Mouse (Mus musculus) neural tube, embryonic 13.5 days (tissue): ENCODE measurements around the gene Rasgrp3. TPM values are rescaled to one million over a fixed set of nuclear protein-coding genes. Genes with fewer than 3 reads are reported as not detected.

Experiments
- ATAC-seq: fragments of 200-750 bp; cut with Nextera tagmentation; 2 replicates; pipeline ENCODE4 v1.8.0; 2017; ENCODE audit warnings: low read depth, mild to moderate bottlenecking, moderate TSS enrichment, moderate library complexity
- H3K27ac ChIP-seq: fragments of 300-500 bp; sonication (generic); replicated peaks from 2 replicates; pipeline ENCODE4 v1.5.1; 2015; ENCODE audit warnings: moderate library complexity, mild to moderate bottlenecking, inconsistent platforms
- H3K27me3 ChIP-seq: fragments of 300-500 bp; sonication (generic); 2 replicates; pipeline ENCODE4 v1.6.1; 2015; ENCODE audit warnings: mild to moderate bottlenecking, inconsistent platforms
- H3K36me3 ChIP-seq: fragments of 300-500 bp; sonication (generic); 2 replicates; pipeline ENCODE4 v1.6.1; 2015; ENCODE audit warnings: mild to moderate bottlenecking, inconsistent platforms
- H3K4me1 ChIP-seq: fragments of 300-500 bp; sonication (generic); replicated peaks from 2 replicates; pipeline ENCODE4 v1.6.1; 2015; ENCODE audit warnings: inconsistent platforms
- H3K4me2 ChIP-seq: fragments of 300-500 bp; sonication (generic); 2 replicates; pipeline ENCODE4 v1.6.1; 2015; ENCODE audit warnings: inconsistent platforms, mild to moderate bottlenecking, moderate library complexity
- H3K4me3 ChIP-seq: fragments of 300-500 bp; sonication (generic); 2 replicates; pipeline ENCODE4 v1.5.1; 2015; ENCODE audit warnings: mild to moderate bottlenecking, inconsistent platforms
- H3K9ac ChIP-seq: fragments of 300-500 bp; sonication (generic); 2 replicates; pipeline ENCODE4 v1.6.1; 2015; ENCODE audit warnings: moderate library complexity, mild to moderate bottlenecking, inconsistent platforms
- H3K9me3 ChIP-seq: fragments of 300-500 bp; sonication (generic); 2 replicates; pipeline ENCODE4 v1.6.1; 2016; ENCODE audit warnings: inconsistent platforms
- WGBS: fragments of 180-500 bp; shearing (Covaris S2); methylation state at CpG from one replicate; pipeline ENCODE4 v1.1.7; 2015; 5-methylcytosine and 5-hydroxymethylcytosine counted together
- polyA plus RNA-seq: library from polyadenylated mRNA; unstranded; fragments of >200 nt; fragmentation: Nextera tagmentation; extraction: Ambion mirVana; gene quantifications from 2 replicates; pipeline ENCODE4 v1.2.1, GENCODE M21; 2015

Rasgrp3 gene
- polyA plus RNA-seq, 1 experiment from 2014 or later = 6.0 TPM

- H3K36me3 ChIP-seq = no peaks in the 10 kb centered on the region
- H3K9ac ChIP-seq = no peak overlapping the region
- H3K4me1 ChIP-seq = peaks cover 10% of the 10 kb centered on the region
- no peaks in the 10 kb centered on the region for H3K9me3 ChIP-seq
- ATAC-seq = no peak
- no peak overlapping the region for H3K4me2 ChIP-seq
- 82% methylated on average over 4 of the region's 4 CpGs for whole genome bisulfite sequencing
- H3K4me3 ChIP-seq = no peak overlapping the region
- no peaks in the 10 kb centered on the region for H3K27me3 ChIP-seq
- H3K27ac ChIP-seq = no peak overlapping the region
Observed at GRCm38 (mm10) chr17:75476736-75477416, 41.2 kb downstream of the Rasgrp3 start.

GRCm38 (mm10) chr17:75477655-75478054 is 42.0 kb downstream of the Rasgrp3 start:
- no peaks in the 10 kb centered on the region for H3K27me3 ChIP-seq
- WGBS = 48% methylated on average over 3 of the region's 3 CpGs

GRCm38 (mm10) chr17:75478836-75479235 is 43.1 kb downstream of the Rasgrp3 start:
- no peak overlapping the region for H3K27ac ChIP-seq
- WGBS = 80% methylated on average over 1 of the region's 1 CpGs

More at GRCm38 (mm10) chr17:75477655-75478054, 42.0 kb downstream of the Rasgrp3 start:
- no peaks in the 10 kb centered on the region for H3K9me3 ChIP-seq
- H3K4me3 ChIP-seq = no peak overlapping the region
- H3K36me3 ChIP-seq = no peaks in the 10 kb centered on the region
- H3K9ac ChIP-seq = no peak overlapping the region
- no peak for ATAC-seq
- H3K27ac ChIP-seq = no peak overlapping the region
- H3K4me1 ChIP-seq = peaks cover 3% of the 10 kb centered on the region
- H3K4me2 ChIP-seq = no peak overlapping the region

GRCm38 (mm10) chr17:75479663-75480062 is 44.0 kb downstream of the Rasgrp3 start:
- 91% methylated on average over 2 of the region's 2 CpGs for WGBS

More at GRCm38 (mm10) chr17:75478836-75479235, 43.1 kb downstream of the Rasgrp3 start:
- no peak for ATAC-seq
- Histone ChIP-seq H3K36me3 (no peaks in the 10 kb centered on the region), H3K27me3 (no peaks in the 10 kb centered on the region), H3K4me2 (no peak overlapping the region), H3K9me3 (no peaks in the 10 kb centered on the region), H3K4me3 (no peak overlapping the region), H3K4me1 (no peaks in the 10 kb centered on the region), H3K9ac (no peak overlapping the region)

GRCm38 (mm10) chr17:75480379-75480778 is 44.7 kb downstream of the Rasgrp3 start:
- no peak overlapping the region for H3K4me3 ChIP-seq

More at GRCm38 (mm10) chr17:75479663-75480062, 44.0 kb downstream of the Rasgrp3 start:
- no peak overlapping the region for H3K9ac ChIP-seq
- H3K4me2 ChIP-seq = no peak overlapping the region
- no peak overlapping the region for H3K27ac ChIP-seq
- no peak overlapping the region for H3K4me3 ChIP-seq
- H3K27me3 ChIP-seq = no peaks in the 10 kb centered on the region
- no peaks in the 10 kb centered on the region for H3K9me3 ChIP-seq
- no peaks in the 10 kb centered on the region for H3K4me1 ChIP-seq
- ATAC-seq = no peak
- H3K36me3 ChIP-seq = no peaks in the 10 kb centered on the region

GRCm38 (mm10) chr17:75486205-75486604 is 50.5 kb downstream of the Rasgrp3 start:
- WGBS = 58% methylated on average over 3 of the region's 3 CpGs
- no peaks in the 10 kb centered on the region for H3K4me1 ChIP-seq
- H3K4me2 ChIP-seq = no peak overlapping the region
- H3K36me3 ChIP-seq = no peaks in the 10 kb centered on the region
- no peak for ATAC-seq
- no peaks in the 10 kb centered on the region for H3K9me3 ChIP-seq
- H3K9ac ChIP-seq = no peak overlapping the region
- H3K4me3 ChIP-seq = no peak overlapping the region
- H3K27ac ChIP-seq = no peak overlapping the region
- no peaks in the 10 kb centered on the region for H3K27me3 ChIP-seq

More at GRCm38 (mm10) chr17:75480379-75480778, 44.7 kb downstream of the Rasgrp3 start:
- H3K36me3 ChIP-seq = no peaks in the 10 kb centered on the region
- WGBS = 88% methylated on average over 3 of the region's 3 CpGs
- no peak overlapping the region for H3K27ac ChIP-seq
- no peak overlapping the region for H3K9ac ChIP-seq
- H3K9me3 ChIP-seq = no peaks in the 10 kb centered on the region
- H3K4me2 ChIP-seq = no peak overlapping the region
- no peak for ATAC-seq
- H3K27me3 ChIP-seq = no peaks in the 10 kb centered on the region
- H3K4me1 ChIP-seq = no peaks in the 10 kb centered on the region

- Histone ChIP-seq H3K27ac (no peak overlapping the region), H3K36me3 (no peaks in the 10 kb centered on the region), H3K27me3 (no peaks in the 10 kb centered on the region), H3K9me3 (no peaks in the 10 kb centered on the region), H3K9ac (no peak overlapping the region), H3K4me1 (no peaks in the 10 kb centered on the region), H3K4me3 (no peak overlapping the region), H3K4me2 (no peak overlapping the region)
- no peak for ATAC-seq
- whole genome bisulfite sequencing = 90% methylated on average over 4 of the region's 4 CpGs
Observed at GRCm38 (mm10) chr17:75495213-75495612, 59.5 kb downstream of the Rasgrp3 start.

- 68% methylated on average over 6 of the region's 6 CpGs for WGBS
- H3K9ac ChIP-seq = no peak overlapping the region
- H3K9me3 ChIP-seq = no peaks in the 10 kb centered on the region
- H3K4me1 ChIP-seq = no peaks in the 10 kb centered on the region
- ATAC-seq = no peak
- H3K36me3 ChIP-seq = no peaks in the 10 kb centered on the region
- no peaks in the 10 kb centered on the region for H3K27me3 ChIP-seq
- H3K4me2 ChIP-seq = no peak overlapping the region
- no peak overlapping the region for H3K4me3 ChIP-seq
- H3K27ac ChIP-seq = no peak overlapping the region
Observed at GRCm38 (mm10) chr17:75498241-75498651, 62.5 kb downstream of the Rasgrp3 start.

- Histone ChIP-seq H3K4me1 (no peaks in the 10 kb centered on the region), H3K4me2 (no peak overlapping the region), H3K27me3 (no peaks in the 10 kb centered on the region), H3K27ac (no peak overlapping the region), H3K36me3 (no peaks in the 10 kb centered on the region), H3K9ac (no peak overlapping the region), H3K4me3 (no peak overlapping the region), H3K9me3 (no peaks in the 10 kb centered on the region)
- WGBS = 83% methylated on average over 3 of the region's 3 CpGs
- ATAC-seq = no peak
Observed at GRCm38 (mm10) chr17:75503031-75503430, 67.3 kb downstream of the Rasgrp3 start.

GRCm38 (mm10) chr17:75505053-75505452 is 69.4 kb downstream of the Rasgrp3 start:
- no peak overlapping the region for H3K27ac ChIP-seq
- no peaks in the 10 kb centered on the region for H3K9me3 ChIP-seq
- no peaks in the 10 kb centered on the region for H3K4me1 ChIP-seq
- H3K9ac ChIP-seq = no peak overlapping the region
- H3K27me3 ChIP-seq = no peaks in the 10 kb centered on the region
- no peaks in the 10 kb centered on the region for H3K36me3 ChIP-seq
- H3K4me2 ChIP-seq = no peak overlapping the region
- ATAC-seq = no peak
- WGBS = 92% methylated on average over 5 of the region's 5 CpGs
- no peak overlapping the region for H3K4me3 ChIP-seq

- no peak for ATAC-seq
- no peak overlapping the region for H3K4me2 ChIP-seq
- H3K27ac ChIP-seq = no peak overlapping the region
- no peaks in the 10 kb centered on the region for H3K27me3 ChIP-seq
- 92% methylated on average over 10 of the region's 10 CpGs for WGBS
- H3K9me3 ChIP-seq = no peaks in the 10 kb centered on the region
- H3K9ac ChIP-seq = no peak overlapping the region
- H3K4me1 ChIP-seq = no peaks in the 10 kb centered on the region
- H3K4me3 ChIP-seq = no peak overlapping the region
- H3K36me3 ChIP-seq = no peaks in the 10 kb centered on the region
Observed at GRCm38 (mm10) chr17:75506097-75506675, 70.5 kb downstream of the Rasgrp3 start.

GRCm38 (mm10) chr17:75506708-75507641 is 71.3 kb downstream of the Rasgrp3 start:
- no peaks in the 10 kb centered on the region for H3K27me3 ChIP-seq
- no peak overlapping the region for H3K27ac ChIP-seq
- H3K4me1 ChIP-seq = no peaks in the 10 kb centered on the region
- no peak overlapping the region for H3K4me2 ChIP-seq
- H3K36me3 ChIP-seq = no peaks in the 10 kb centered on the region
- ATAC-seq = no peak
- WGBS = 68% methylated on average over 10 of the region's 10 CpGs
- no peak overlapping the region for H3K9ac ChIP-seq
- H3K4me3 ChIP-seq = no peak overlapping the region
- no peaks in the 10 kb centered on the region for H3K9me3 ChIP-seq
